Mouse (Mus musculus): ENCODE measurements around the gene Pax1. TPM values are rescaled to one million over a fixed set of nuclear protein-coding genes. Genes with fewer than 3 reads are reported as not detected.
A peak's percentile ranks its signal among the peaks of the same experiment; 100 is the strongest.

Gene Pax1
- polyA plus RNA-seq, 1 experiment from 2014 or later, result not detected

DNA sequence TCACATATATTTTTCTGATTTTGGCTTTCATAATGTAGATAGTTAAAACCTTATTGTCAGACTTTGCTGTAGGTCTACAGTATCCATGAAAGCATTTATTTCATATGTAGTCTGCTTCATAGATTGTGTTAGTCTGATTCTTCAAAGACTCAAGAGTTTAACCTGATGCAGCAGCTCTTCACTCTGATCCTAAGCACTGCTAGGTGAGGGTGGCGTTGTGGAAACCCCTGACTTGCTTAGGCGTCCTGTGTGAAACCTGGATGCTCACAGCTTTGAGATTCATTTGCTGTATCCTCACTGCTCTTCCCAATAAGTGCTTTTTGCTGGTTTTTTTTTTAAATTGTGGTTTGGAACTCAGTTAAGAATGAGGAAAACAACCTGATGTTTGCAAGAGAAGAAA lies 21.6 kb downstream of the Pax1 start:
- Histone ChIP-seq H3K27me3 (replicated peaks; ENCODE audit: control insufficient read depth, insufficient read depth, low read length) (peaks cover 4% of the 10 kb centered on the region), H3K9ac (ENCODE audit: low read length) (no peak overlapping the region), H3K4me3 (ENCODE audit: low read depth, low read length) (no peak overlapping the region), H3K36me3 (ENCODE audit: control insufficient read depth, insufficient read depth, low read length) (no peaks in the 10 kb centered on the region), H3K4me2 (ENCODE audit: low read length) (no peak overlapping the region), H3K27ac (ENCODE audit: low read depth, low read length) (no peak overlapping the region), H3K4me1 (ENCODE audit: control insufficient read depth, insufficient read depth, low read length) (no peaks in the 10 kb centered on the region), H3K9me3 (replicated peaks; ENCODE audit: control insufficient read depth, low read length) (no peaks in the 10 kb centered on the region)
- no peak for ATAC-seq
- DNase-seq (ENCODE audit: low spot score), result no peak
- WGBS, result 83% methylated on average over 2 of the region's 2 CpGs

DNA sequence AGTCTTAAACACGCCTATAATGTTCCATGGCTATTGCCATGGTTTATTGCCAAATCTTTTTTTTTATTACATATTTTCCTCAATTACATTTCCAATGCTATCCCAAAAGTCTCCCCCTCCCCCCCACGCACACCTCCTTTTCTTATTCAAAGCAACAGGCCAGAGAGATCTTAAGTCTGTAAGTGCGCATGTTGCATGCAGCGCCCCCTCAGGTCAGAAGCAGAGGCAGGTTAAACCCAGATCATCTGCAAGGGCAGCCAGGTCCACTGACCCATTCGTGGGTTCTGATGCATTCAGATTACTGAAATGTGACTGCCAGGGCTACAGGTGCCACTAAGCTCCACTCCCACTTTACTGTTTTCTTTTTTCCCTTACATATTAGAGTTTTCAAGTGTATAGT lies 25.2 kb downstream of the Pax1 start:
- 46% methylated on average over 5 of the region's 5 CpGs for WGBS
- no peaks in the 10 kb centered on the region for H3K27me3 ChIP-seq (replicated peaks; ENCODE audit: control insufficient read depth, insufficient read depth, low read length)
- no peak overlapping the region for H3K4me2 ChIP-seq (ENCODE audit: low read length)
- H3K27ac ChIP-seq (ENCODE audit: low read depth, low read length), result no peak overlapping the region
- no peak for ATAC-seq
- no peak overlapping the region for H3K4me3 ChIP-seq (ENCODE audit: low read depth, low read length)
- DNase-seq (ENCODE audit: low spot score), result no peak
- no peaks in the 10 kb centered on the region for H3K4me1 ChIP-seq (ENCODE audit: control insufficient read depth, insufficient read depth, low read length)
- H3K36me3 ChIP-seq (ENCODE audit: control insufficient read depth, insufficient read depth, low read length), result no peaks in the 10 kb centered on the region
- H3K9me3 ChIP-seq (replicated peaks; ENCODE audit: control insufficient read depth, low read length), result no peaks in the 10 kb centered on the region
- H3K9ac ChIP-seq (ENCODE audit: low read length), result no peak overlapping the region

- DNase-seq (ENCODE audit: low spot score) (no peak), ATAC-seq (no peak)
- H3K27me3 ChIP-seq (replicated peaks; ENCODE audit: control insufficient read depth, insufficient read depth, low read length), result no peaks in the 10 kb centered on the region
- no peak overlapping the region for H3K9ac ChIP-seq (ENCODE audit: low read length)
- no peaks in the 10 kb centered on the region for H3K9me3 ChIP-seq (replicated peaks; ENCODE audit: control insufficient read depth, low read length)
- no peak overlapping the region for H3K27ac ChIP-seq (ENCODE audit: low read depth, low read length)
- WGBS, result 78% methylated on average over 1 of the region's 1 CpGs
- H3K4me3 ChIP-seq (ENCODE audit: low read depth, low read length), result no peak overlapping the region
- no peak overlapping the region for H3K4me2 ChIP-seq (ENCODE audit: low read length)
- no peaks in the 10 kb centered on the region for H3K36me3 ChIP-seq (ENCODE audit: control insufficient read depth, insufficient read depth, low read length)
- H3K4me1 ChIP-seq (ENCODE audit: control insufficient read depth, insufficient read depth, low read length), result no peaks in the 10 kb centered on the region
These were observed 47.6 kb downstream of the Pax1 start for GRCm38 (mm10) chr2:147409323-147409722.

GRCm38 (mm10) chr2:147415037-147415436 lies 53.3 kb downstream of the Pax1 start:
- 91% methylated on average over 3 of the region's 3 CpGs for WGBS
- Histone ChIP-seq H3K27ac (ENCODE audit: low read depth, low read length) (no peak overlapping the region), H3K4me3 (ENCODE audit: low read depth, low read length) (no peak overlapping the region), H3K4me2 (ENCODE audit: low read length) (no peak overlapping the region), H3K36me3 (ENCODE audit: control insufficient read depth, insufficient read depth, low read length) (no peaks in the 10 kb centered on the region), H3K4me1 (ENCODE audit: control insufficient read depth, insufficient read depth, low read length) (no peaks in the 10 kb centered on the region), H3K27me3 (replicated peaks; ENCODE audit: control insufficient read depth, insufficient read depth, low read length) (no peaks in the 10 kb centered on the region), H3K9ac (ENCODE audit: low read length) (no peak overlapping the region), H3K9me3 (replicated peaks; ENCODE audit: control insufficient read depth, low read length) (no peaks in the 10 kb centered on the region)
- ATAC-seq (no peak), DNase-seq (ENCODE audit: low spot score) (peak; percentile 1)

DNA sequence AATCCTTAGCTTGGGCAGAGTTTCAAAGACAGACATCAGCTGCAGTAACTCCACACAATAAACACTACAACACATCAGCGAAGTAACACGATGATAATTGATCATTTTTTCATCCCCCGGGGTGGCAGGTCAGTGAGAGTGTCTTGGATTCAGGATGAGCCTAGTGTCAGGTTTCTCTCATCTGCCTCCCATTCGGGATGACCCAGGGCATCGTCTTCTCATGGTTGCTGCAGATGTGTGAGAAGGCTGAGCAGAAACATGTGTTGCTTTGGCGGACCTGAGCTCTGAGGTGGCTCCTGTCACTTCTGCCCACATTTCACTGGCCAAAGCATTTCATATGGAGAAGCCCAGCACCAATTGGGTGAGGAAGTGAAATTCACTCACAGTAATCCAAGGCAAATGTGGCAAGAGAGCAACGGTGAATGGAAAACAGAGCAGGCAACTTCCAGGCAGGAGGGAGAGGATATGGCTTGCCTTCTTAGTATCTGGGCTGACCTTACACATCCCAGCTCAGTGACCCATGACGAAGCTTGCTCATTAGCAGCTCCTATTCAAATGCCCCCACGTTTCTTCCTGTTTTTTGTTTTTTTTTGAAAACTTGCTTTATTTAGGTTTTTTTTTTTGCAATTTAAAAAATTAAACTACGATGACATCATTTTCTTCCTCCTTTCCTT lies 63.0 kb downstream of the Pax1 start:
- DNase-seq (ENCODE audit: low spot score) (no peak), ATAC-seq (no peak)
- no peaks in the 10 kb centered on the region for H3K27me3 ChIP-seq (replicated peaks; ENCODE audit: control insufficient read depth, insufficient read depth, low read length)
- H3K9ac ChIP-seq (ENCODE audit: low read length), result no peak overlapping the region
- no peak overlapping the region for H3K27ac ChIP-seq (ENCODE audit: low read depth, low read length)
- H3K9me3 ChIP-seq (replicated peaks; ENCODE audit: control insufficient read depth, low read length), result no peaks in the 10 kb centered on the region
- H3K4me2 ChIP-seq (ENCODE audit: low read length), result no peak overlapping the region
- WGBS, result 53% methylated on average over 10 of the region's 10 CpGs
- no peaks in the 10 kb centered on the region for H3K4me1 ChIP-seq (ENCODE audit: control insufficient read depth, insufficient read depth, low read length)
- no peaks in the 10 kb centered on the region for H3K36me3 ChIP-seq (ENCODE audit: control insufficient read depth, insufficient read depth, low read length)
- H3K4me3 ChIP-seq (ENCODE audit: low read depth, low read length), result no peak overlapping the region

DNA sequence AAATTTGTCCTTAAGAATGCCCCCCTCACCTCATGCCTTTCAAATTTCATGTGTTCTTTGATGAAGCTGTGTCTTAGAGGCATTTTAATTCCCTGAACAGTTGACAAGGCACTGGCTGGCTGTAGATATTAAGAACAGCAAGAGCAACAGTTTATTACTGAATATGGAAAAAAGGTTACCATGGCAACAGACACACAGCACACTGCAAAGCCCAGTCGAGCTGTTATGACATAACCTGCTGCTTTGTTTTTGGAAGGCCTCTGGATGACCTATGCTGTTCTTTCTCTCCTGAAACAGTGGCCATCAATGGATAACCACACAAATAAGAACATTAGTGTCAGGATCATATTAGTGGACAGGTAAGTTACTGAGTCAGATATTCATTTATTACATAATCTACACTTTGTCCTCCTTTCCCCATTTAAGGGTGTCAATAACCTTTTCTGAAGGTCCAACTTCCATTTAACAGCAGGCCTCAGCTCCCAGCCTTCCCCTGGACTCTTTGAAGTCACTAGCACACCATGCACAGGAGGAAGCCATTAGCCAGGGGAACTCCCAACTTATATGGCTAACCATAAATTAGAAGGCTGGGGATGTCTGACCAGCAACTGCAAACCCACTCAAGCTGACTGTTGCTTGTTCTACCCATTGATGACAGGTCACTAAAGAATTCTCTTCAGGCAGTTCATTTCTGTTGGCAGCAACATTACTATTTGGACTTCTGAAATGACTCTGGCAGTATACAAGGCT lies 68.1 kb downstream of the Pax1 start:
- WGBS, result 16% methylated on average over 1 of the region's 1 CpGs
- no peak overlapping the region for H3K4me3 ChIP-seq (ENCODE audit: low read depth, low read length)
- no peaks in the 10 kb centered on the region for H3K27me3 ChIP-seq (replicated peaks; ENCODE audit: control insufficient read depth, insufficient read depth, low read length)
- DNase-seq (ENCODE audit: low spot score), result peak; percentile 54
- no peaks in the 10 kb centered on the region for H3K36me3 ChIP-seq (ENCODE audit: control insufficient read depth, insufficient read depth, low read length)
- no peaks in the 10 kb centered on the region for H3K9me3 ChIP-seq (replicated peaks; ENCODE audit: control insufficient read depth, low read length)
- no peak overlapping the region for H3K9ac ChIP-seq (ENCODE audit: low read length)
- no peak overlapping the region for H3K27ac ChIP-seq (ENCODE audit: low read depth, low read length)
- no peak for ATAC-seq
- H3K4me1 ChIP-seq (ENCODE audit: control insufficient read depth, insufficient read depth, low read length), result no peaks in the 10 kb centered on the region
- no peak overlapping the region for H3K4me2 ChIP-seq (ENCODE audit: low read length)

GRCm38 (mm10) chr2:147433120-147433519 lies 71.4 kb downstream of the Pax1 start:
- 28% methylated on average over 5 of the region's 5 CpGs for WGBS
- no peak overlapping the region for H3K4me2 ChIP-seq (ENCODE audit: low read length)
- no peak overlapping the region for H3K9ac ChIP-seq (ENCODE audit: low read length)
- H3K9me3 ChIP-seq (replicated peaks; ENCODE audit: control insufficient read depth, low read length), result no peaks in the 10 kb centered on the region
- no peak for ATAC-seq
- H3K27me3 ChIP-seq (replicated peaks; ENCODE audit: control insufficient read depth, insufficient read depth, low read length), result no peaks in the 10 kb centered on the region
- H3K4me3 ChIP-seq (ENCODE audit: low read depth, low read length), result no peak overlapping the region
- no peaks in the 10 kb centered on the region for H3K36me3 ChIP-seq (ENCODE audit: control insufficient read depth, insufficient read depth, low read length)
- H3K4me1 ChIP-seq (ENCODE audit: control insufficient read depth, insufficient read depth, low read length), result no peaks in the 10 kb centered on the region
- no peak overlapping the region for H3K27ac ChIP-seq (ENCODE audit: low read depth, low read length)
- DNase-seq (ENCODE audit: low spot score), result peak; percentile 35

Other genes starting within 250 kb of the Pax1 start
- 3.2 and 5.1 TPM in 2 replicates for gene Nkx2-2, start 167.7 kb upstream of the Pax1 start, polyA plus RNA-seq (2014; fragmentation: Nextera tagmentation; extraction: Ambion mirVana)

All from forebrain, embryonic 14.5 days (tissue).